Mouse (Mus musculus) stomach, postnatal 0 days (tissue): ENCODE data around the gene Ubtf. TPM values are rescaled to one million over a fixed set of nuclear protein-coding genes. Genes with fewer than 3 reads are reported as not detected.

ENCODE experiments used
- ATAC-seq: fragments of 200-750 bp; cut with Nextera tagmentation; 2 replicates; pipeline ENCODE4 v1.8.0; 2017; ENCODE audit not compliant: low FRiP score, low TSS enrichment
- DNase-seq: peaks from one replicate; pipeline ENCODE4 v3.0.0-alpha.2; 2016; ENCODE audit warnings: low spot score
- H3K27ac ChIP-seq: fragments of 300-500 bp; sonication (generic); replicated peaks from 2 replicates; pipeline ENCODE4 v1.5.1; 2014; ENCODE audit warnings: mild to moderate bottlenecking, control low read depth
- H3K27me3 ChIP-seq: fragments of 300-500 bp; sonication (generic); 2 replicates; pipeline ENCODE4 v1.6.1; 2014; ENCODE audit warnings: low read length; ENCODE audit not compliant: control insufficient read depth, insufficient read depth
- H3K36me3 ChIP-seq: fragments of 300-500 bp; sonication (generic); 2 replicates; pipeline ENCODE4 v1.6.1; 2014; ENCODE audit warnings: low read length, mixed read lengths; ENCODE audit not compliant: control insufficient read depth, insufficient read depth
- H3K4me1 ChIP-seq: fragments of 300-500 bp; sonication (generic); replicated peaks from 2 replicates; pipeline ENCODE4 v1.6.1; 2014; ENCODE audit warnings: antibody characterized with exemption; ENCODE audit not compliant: control insufficient read depth, insufficient read depth
- H3K4me2 ChIP-seq: fragments of 300-500 bp; sonication (generic); replicated peaks from 2 replicates; pipeline ENCODE4 v1.6.1; 2014; ENCODE audit warnings: low read depth, mild to moderate bottlenecking, control low read depth, moderate library complexity
- H3K4me3 ChIP-seq: fragments of 300-500 bp; sonication (generic); 2 replicates; pipeline ENCODE4 v1.5.1; 2014; ENCODE audit warnings: low read depth, low read length, control low read depth
- H3K9ac ChIP-seq: fragments of 300-500 bp; sonication (generic); 2 replicates; pipeline ENCODE4 v1.6.1; 2014; ENCODE audit warnings: mild to moderate bottlenecking, low read length, control low read depth, mixed read lengths
- H3K9me3 ChIP-seq: fragments of 300-500 bp; sonication (generic); 2 replicates; pipeline ENCODE4 v1.6.1; 2016; ENCODE audit warnings: low read length; ENCODE audit not compliant: control insufficient read depth
- CTCF ChIP-seq: IDR thresholded peaks from 2 replicates; pipeline ENCODE4 v1.5.1; 2016; ENCODE audit warnings: antibody characterized with exemption, low read depth, mild to moderate bottlenecking, moderate library complexity
- EP300 ChIP-seq: optimal IDR thresholded peaks from 2 replicates; pipeline ENCODE3; 2016; ENCODE audit warnings: antibody characterized with exemption
- WGBS: fragments of 180-500 bp; shearing (Covaris S2); extraction: QIAGEN DNeasy Blood & Tissue Kit; methylation state at CpG from one replicate; pipeline ENCODE4 v1.1.7; 2014; 5-methylcytosine and 5-hydroxymethylcytosine counted together
- polyA plus RNA-seq: library from polyadenylated mRNA; unstranded; fragments of >200 nt; fragmentation: Nextera tagmentation; extraction: Ambion mirVana; gene quantifications from 2 replicates; pipeline ENCODE4 v1.2.1, GENCODE M21; 2015

The Ubtf gene
- polyA plus RNA-seq, 1 experiment from 2014 or later = 46.7 TPM

- Histone ChIP-seq H3K4me2 (no peak overlapping the region), H3K9me3 (no peaks in the 10 kb centered on the region), H3K9ac (no peak overlapping the region), H3K36me3 (peaks cover 28% of the 10 kb centered on the region), H3K4me3 (no peak overlapping the region), H3K27ac (no peak overlapping the region), H3K4me1 (no peaks in the 10 kb centered on the region), H3K27me3 (no peaks in the 10 kb centered on the region)
- DNase-seq (no peak), ATAC-seq (no peak)
- WGBS = 78% methylated on average over 8 of the region's 8 CpGs
- TF ChIP-seq CTCF (no peak), EP300 (no peak)
Observed at GRCm38 (mm10) chr11:102288027-102288804, 31.3 kb downstream of the Ubtf start.

- Histone ChIP-seq H3K9me3 (no peaks in the 10 kb centered on the region), H3K4me2 (no peak overlapping the region), H3K9ac (no peak overlapping the region), H3K27me3 (no peaks in the 10 kb centered on the region), H3K36me3 (peaks cover 27% of the 10 kb centered on the region), H3K4me1 (no peaks in the 10 kb centered on the region), H3K4me3 (no peak overlapping the region), H3K27ac (no peak overlapping the region)
- 85% methylated on average over 8 of the region's 8 CpGs for WGBS
- DNase-seq (no peak), ATAC-seq (no peak)
- TF ChIP-seq CTCF (no peak), EP300 (no peak)
Observed at GRCm38 (mm10) chr11:102287485-102287884, 32.1 kb downstream of the Ubtf start.

- peak overlapping the region; percentile 79 for H3K4me2 ChIP-seq
- 1% methylated on average over 31 of the region's 31 CpGs for WGBS
Observed at GRCm38 (mm10) chr11:102285095-102285834, 34.3 kb downstream of the Ubtf start.

GRCm38 (mm10) chr11:102284501-102285094 lies 34.9 kb downstream of the Ubtf start, which contains the start of gene Tmub2:
Gene Tmub2 (plus strand): TSS chr11:102284931.
- DNase-seq = peak; percentile 98
- H3K4me1 ChIP-seq = no peaks in the 10 kb centered on the region
- peak within 1 kb of the TSS; percentile 79 for H3K4me2 ChIP-seq
- TF ChIP-seq CTCF (peak; percentile 17), EP300 (no peak)
- H3K4me3 ChIP-seq = peak within 1 kb of the TSS; percentile 71
- peak within 1 kb of the TSS; percentile 90 for H3K9ac ChIP-seq
- ATAC-seq = peak; percentile 91
- H3K27me3 ChIP-seq = no peaks in the 10 kb centered on the region
- H3K36me3 ChIP-seq = peaks cover 7% of the 10 kb centered on the region
- under 1% methylated on average over 32 of the region's 32 CpGs for WGBS
- no peaks in the 10 kb centered on the region for H3K9me3 ChIP-seq
- peak within 1 kb of the TSS; percentile 90 for H3K27ac ChIP-seq

More at GRCm38 (mm10) chr11:102285095-102285834, 34.3 kb downstream of the Ubtf start:
- Histone ChIP-seq H3K9me3 (no peaks in the 10 kb centered on the region), H3K4me1 (no peaks in the 10 kb centered on the region), H3K27ac (peak overlapping the region; percentile 90), H3K36me3 (peaks cover 7% of the 10 kb centered on the region), H3K4me3 (peak overlapping the region; percentile 71), H3K27me3 (no peaks in the 10 kb centered on the region), H3K9ac (peak overlapping the region; percentile 90)
- TF ChIP-seq EP300 = no peak
- TF ChIP-seq CTCF = no peak
- DNase-seq (no peak), ATAC-seq (peak; percentile 64)

GRCm38 (mm10) chr11:102283922-102284321 lies 35.6 kb downstream of the Ubtf start:
- H3K4me1 ChIP-seq = no peaks in the 10 kb centered on the region
- H3K36me3 ChIP-seq = peaks cover 7% of the 10 kb centered on the region
- H3K4me2 ChIP-seq = peak overlapping the region; percentile 42
- WGBS = 93% methylated on average over 6 of the region's 6 CpGs
- H3K27me3 ChIP-seq = no peaks in the 10 kb centered on the region
- H3K4me3 ChIP-seq = no peak overlapping the region
- H3K9ac ChIP-seq = no peak overlapping the region
- TF ChIP-seq CTCF = peak; percentile 27; the same call in 1 of the 2 replicates
- TF ChIP-seq EP300 = no peak
- no peak for ATAC-seq
- H3K27ac ChIP-seq = 0 out of 2 replicates have a peak overlapping the region, but pooled peaks have one; percentile 65
- no peaks in the 10 kb centered on the region for H3K9me3 ChIP-seq
- no peak for DNase-seq
